Mouse (Mus musculus) ovary, postnatal 36 days (tissue): ENCODE results near the gene Cd47.

ENCODE experiments used
- DNase-seq: peaks from one replicate; pipeline ENCODE4 v3.0.0; 2022; ENCODE audit warnings: low spot score, mixed read lengths

Gene Cd47

GRCm38 (mm10) chr16:49873918-49874317 is 73.6 kb downstream of the Cd47 start:
- DNase-seq: no peak

- DNase-seq: no peak
Measured at GRCm38 (mm10) chr16:49874546-49874945, 74.2 kb downstream of the Cd47 start.

GRCm38 (mm10) chr16:49876291-49877030 is 76.1 kb downstream of the Cd47 start:
- no peak for DNase-seq

GRCm38 (mm10) chr16:49877243-49877642 is 76.9 kb downstream of the Cd47 start:
- no peak for DNase-seq

GRCm38 (mm10) chr16:49878051-49878450 is 77.7 kb downstream of the Cd47 start:
- DNase-seq: no peak

GRCm38 (mm10) chr16:49886403-49887066 is 86.2 kb downstream of the Cd47 start:
- no peak for DNase-seq

- no peak for DNase-seq
Measured at GRCm38 (mm10) chr16:49887290-49887689, 87.0 kb downstream of the Cd47 start.

GRCm38 (mm10) chr16:49887811-49888564 is 87.7 kb downstream of the Cd47 start:
- DNase-seq: no peak

GRCm38 (mm10) chr16:49889031-49889655 is 88.8 kb downstream of the Cd47 start:
- DNase-seq: no peak

GRCm38 (mm10) chr16:49892252-49892651 is 91.9 kb downstream of the Cd47 start:
- DNase-seq: no peak

- DNase-seq: no peak
Measured at GRCm38 (mm10) chr16:49892945-49893344, 92.6 kb downstream of the Cd47 start.

GRCm38 (mm10) chr16:49894624-49895023 is 94.3 kb downstream of the Cd47 start:
- DNase-seq: no peak

GRCm38 (mm10) chr16:49896132-49896531 is 95.8 kb downstream of the Cd47 start:
- no peak for DNase-seq

- DNase-seq: no peak
Measured at GRCm38 (mm10) chr16:49901395-49901794, 101.1 kb downstream of the Cd47 start.

- no peak for DNase-seq
Measured at GRCm38 (mm10) chr16:49902083-49902482, 101.8 kb downstream of the Cd47 start.

GRCm38 (mm10) chr16:49904248-49904930 is 104.1 kb downstream of the Cd47 start:
- no peak for DNase-seq

GRCm38 (mm10) chr16:49905041-49905440 is 104.7 kb downstream of the Cd47 start:
- no peak for DNase-seq

GRCm38 (mm10) chr16:49905601-49906001 is 105.3 kb downstream of the Cd47 start:
- DNase-seq: no peak

- DNase-seq: no peak
Measured at GRCm38 (mm10) chr16:49906066-49906465, 105.7 kb downstream of the Cd47 start.

- no peak for DNase-seq
Measured at GRCm38 (mm10) chr16:49906940-49907339, 106.6 kb downstream of the Cd47 start.

GRCm38 (mm10) chr16:49907356-49907755 is 107.0 kb downstream of the Cd47 start:
- no peak for DNase-seq

GRCm38 (mm10) chr16:49909536-49909935 is 109.2 kb downstream of the Cd47 start:
- DNase-seq: no peak
